Mouse (Mus musculus) forebrain, postnatal 0 days (tissue): ENCODE results near the gene Ebi3. TPM values are rescaled to one million over a fixed set of nuclear protein-coding genes. Genes with fewer than 3 reads are reported as not detected.

Experiments
- ATAC-seq: fragments of 200-750 bp; cut with Nextera tagmentation; 2 replicates; pipeline ENCODE4 v1.8.0; 2017; ENCODE audit warnings: mild to moderate bottlenecking, moderate library complexity
- DNase-seq: peaks from one replicate; pipeline ENCODE4 v3.0.0-alpha.2; 2015
- H3K27ac ChIP-seq: fragments of 300-500 bp; sonication (generic); 2 replicates; pipeline ENCODE4 v1.5.1; 2014; ENCODE audit warnings: low read depth, mild to moderate bottlenecking, antibody characterized with exemption, low read length, moderate library complexity, mixed read lengths
- H3K27me3 ChIP-seq: fragments of 300-500 bp; sonication (generic); 2 replicates; pipeline ENCODE4 v1.6.1; 2014; ENCODE audit warnings: mild to moderate bottlenecking, low read length, mixed read lengths; ENCODE audit not compliant: insufficient read depth
- H3K36me3 ChIP-seq: fragments of 300-500 bp; sonication (generic); 2 replicates; pipeline ENCODE4 v1.6.1; 2014; ENCODE audit warnings: mild to moderate bottlenecking, moderate library complexity; ENCODE audit not compliant: insufficient read depth
- H3K4me1 ChIP-seq: fragments of 300-500 bp; sonication (generic); 2 replicates; pipeline ENCODE4 v1.6.1; 2014; ENCODE audit warnings: antibody characterized with exemption; ENCODE audit not compliant: insufficient read depth
- H3K4me2 ChIP-seq: fragments of 300-500 bp; sonication (generic); 2 replicates; pipeline ENCODE4 v1.6.1; 2014; ENCODE audit warnings: low read depth, mild to moderate bottlenecking, moderate library complexity
- H3K4me3 ChIP-seq: fragments of 300-500 bp; sonication (generic); 2 replicates; pipeline ENCODE4 v1.5.1; 2014; ENCODE audit warnings: low read depth, low read length, mixed read lengths
- H3K9ac ChIP-seq: fragments of 300-500 bp; sonication (generic); 2 replicates; pipeline ENCODE4 v1.6.1; 2014; ENCODE audit warnings: mild to moderate bottlenecking
- H3K9me3 ChIP-seq: fragments of 300-500 bp; sonication (generic); 2 replicates; pipeline ENCODE4 v1.6.1; 2016; ENCODE audit warnings: low read length
- CTCF ChIP-seq: sonication (generic); IDR thresholded peaks from 2 replicates; pipeline ENCODE4 v1.5.1; 2016; ENCODE audit warnings: antibody characterized with exemption, control low read depth, low read depth
- WGBS: fragments of 180-500 bp; shearing (Covaris S2); extraction: QIAGEN DNeasy Blood & Tissue Kit; methylation state at CpG from one replicate; pipeline ENCODE4 v1.1.7; 2014; 5-methylcytosine and 5-hydroxymethylcytosine counted together
- polyA plus RNA-seq: library from polyadenylated mRNA; unstranded; fragments of >200 nt; fragmentation: Nextera tagmentation; extraction: Ambion mirVana; gene quantifications from 2 replicates; pipeline ENCODE4 v1.2.1, GENCODE M21; 2015
- total RNA-seq: library from RNA; depleted of rRNA; stranded (reverse); fragments of >200 nt; gene quantifications from 2 replicates; pipeline ENCODE4 v1.2.3, GENCODE M21; 2014

Ebi3 gene
- total and polyA plus RNA-seq, 2 experiments from 2014 or later = 2.1 to 6.4 TPM

DNA sequence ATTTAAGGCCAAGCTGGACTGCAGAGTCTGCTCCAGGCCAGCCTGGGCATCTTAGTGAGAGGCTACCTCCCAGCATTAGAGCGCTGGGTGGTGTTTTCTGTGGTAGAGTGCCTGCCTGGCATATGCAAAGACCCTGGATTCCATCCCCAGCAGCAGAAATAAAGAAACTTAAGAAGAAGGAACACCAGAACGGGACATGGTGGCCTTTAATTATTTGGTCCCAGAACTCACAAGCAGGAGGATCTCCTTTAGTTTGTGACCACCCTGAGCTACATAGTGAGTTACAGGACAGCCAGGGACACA is 6.1 kb downstream of the Ebi3 start:
- Histone ChIP-seq H3K9ac (peak overlapping the region; percentile 51), H3K4me2 (peak overlapping the region; percentile 55), H3K4me1 (peaks cover 12% of the 10 kb centered on the region), H3K4me3 (peak overlapping the region; percentile 49), H3K36me3 (peaks cover 18% of the 10 kb centered on the region), H3K9me3 (no peaks in the 10 kb centered on the region), H3K27ac (peak overlapping the region; percentile 93), H3K27me3 (no peaks in the 10 kb centered on the region)
- 34% methylated on average over 2 of the region's 2 CpGs for WGBS
- ATAC-seq (no peak), DNase-seq (no peak)
- no peak for TF ChIP-seq CTCF

DNA sequence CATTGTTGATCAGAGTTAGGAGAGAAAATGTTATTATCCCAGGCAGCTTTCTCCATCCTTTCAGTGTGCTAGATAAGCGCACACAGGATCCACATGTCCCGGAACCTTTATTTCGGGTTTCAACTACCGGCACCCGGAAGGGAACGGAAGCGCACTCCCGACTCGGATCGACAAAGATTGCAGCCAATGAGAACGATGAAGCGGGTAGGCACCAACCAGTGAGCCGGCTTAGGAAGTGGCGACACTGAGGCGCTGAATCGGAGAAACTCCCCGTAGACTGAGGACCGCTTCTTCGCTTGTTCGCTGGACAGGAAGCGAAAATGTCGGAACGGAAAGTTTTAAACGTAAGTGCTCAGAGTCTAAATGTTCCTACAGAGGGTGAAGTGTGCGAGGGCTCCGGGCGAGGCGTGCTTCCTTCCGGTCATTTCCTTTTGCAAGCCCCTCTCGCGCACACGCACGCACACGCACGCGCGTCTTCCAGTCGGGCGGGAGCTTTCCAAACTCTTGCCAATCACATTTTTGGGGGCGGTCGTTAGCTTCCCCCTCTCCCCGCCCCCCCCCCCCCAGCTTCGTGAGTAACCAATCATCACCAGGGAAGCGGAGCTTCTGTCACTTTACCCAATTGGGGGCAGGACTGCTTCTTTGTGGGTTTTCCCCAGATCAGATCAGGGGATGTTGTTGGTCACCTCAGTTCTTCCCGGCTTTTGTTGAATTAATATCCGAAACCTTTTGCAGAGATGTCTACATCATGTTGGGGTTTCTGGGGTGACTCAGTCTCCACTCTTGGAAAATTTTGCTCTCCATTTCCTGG is 6.7 kb downstream of the Ebi3 start, which contains the start of gene Yju2:
Gene Yju2 (plus strand): TSS at position 182 of the 811 bp plus-strand sequence.
- Histone ChIP-seq H3K4me1 (peaks cover 12% of the 10 kb centered on the region), H3K4me3 (peak within 1 kb of the TSS; percentile 49), H3K9ac (peak within 1 kb of the TSS; percentile 51), H3K27me3 (no peaks in the 10 kb centered on the region), H3K4me2 (peak within 1 kb of the TSS; percentile 55), H3K27ac (peak within 1 kb of the TSS; percentile 93), H3K36me3 (peaks cover 23% of the 10 kb centered on the region), H3K9me3 (no peaks in the 10 kb centered on the region)
- 1% methylated on average over 46 of the region's 46 CpGs for WGBS
- ATAC-seq (peak; percentile 96), DNase-seq (peak; percentile 99)
- TF ChIP-seq CTCF = no peak

DNA sequence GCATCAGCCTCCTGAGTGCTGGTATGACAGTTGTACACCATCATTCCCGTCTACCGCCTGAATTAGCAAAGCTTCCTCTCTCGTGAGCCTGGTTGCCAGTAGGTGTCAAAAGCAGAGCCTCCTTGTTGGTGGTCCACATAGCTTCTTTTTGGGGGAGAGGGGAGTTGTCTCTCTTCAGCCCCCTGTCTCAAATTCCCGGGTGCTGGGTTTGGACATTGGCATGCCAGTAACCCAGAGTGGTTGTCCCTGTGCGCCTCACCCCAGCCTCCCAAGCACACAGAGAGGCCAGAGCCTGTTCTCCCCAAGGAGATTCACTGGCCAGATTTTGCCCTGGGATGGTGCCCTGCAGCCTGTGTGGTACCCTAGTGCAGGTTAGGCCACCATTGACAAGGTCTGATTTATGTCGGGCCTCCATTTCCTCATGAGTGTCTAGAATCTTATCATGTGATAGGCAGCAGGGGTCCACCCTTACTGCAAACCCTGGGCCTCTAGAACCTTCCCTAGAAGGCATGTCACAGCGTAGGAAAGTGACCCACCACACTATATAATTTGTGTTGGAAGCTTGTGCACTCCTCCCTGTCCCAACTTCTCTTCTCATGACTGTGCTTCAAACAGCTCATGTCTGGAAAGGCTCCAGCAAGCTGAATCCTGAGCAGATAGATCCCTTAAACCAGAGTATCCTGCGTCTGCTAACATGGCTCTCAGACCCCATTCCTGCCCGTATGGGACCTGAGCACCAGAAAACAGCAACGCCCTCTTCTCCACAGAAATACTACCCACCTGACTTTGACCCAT is 7.7 kb downstream of the Ebi3 start:
- Histone ChIP-seq H3K4me3 (peak overlapping the region; percentile 49), H3K36me3 (peaks cover 32% of the 10 kb centered on the region), H3K4me1 (peaks cover 12% of the 10 kb centered on the region), H3K4me2 (peak overlapping the region; percentile 54), H3K27ac (peak overlapping the region; percentile 93; the same call in 1 of the 2 replicates), H3K27me3 (no peaks in the 10 kb centered on the region), H3K9me3 (no peaks in the 10 kb centered on the region), H3K9ac (0 out of 2 replicates have a peak overlapping the region, but pooled peaks have one; percentile 47)
- ATAC-seq (no peak), DNase-seq (no peak)
- WGBS = 74% methylated on average over 10 of the region's 10 CpGs
- TF ChIP-seq CTCF = no peak

DNA sequence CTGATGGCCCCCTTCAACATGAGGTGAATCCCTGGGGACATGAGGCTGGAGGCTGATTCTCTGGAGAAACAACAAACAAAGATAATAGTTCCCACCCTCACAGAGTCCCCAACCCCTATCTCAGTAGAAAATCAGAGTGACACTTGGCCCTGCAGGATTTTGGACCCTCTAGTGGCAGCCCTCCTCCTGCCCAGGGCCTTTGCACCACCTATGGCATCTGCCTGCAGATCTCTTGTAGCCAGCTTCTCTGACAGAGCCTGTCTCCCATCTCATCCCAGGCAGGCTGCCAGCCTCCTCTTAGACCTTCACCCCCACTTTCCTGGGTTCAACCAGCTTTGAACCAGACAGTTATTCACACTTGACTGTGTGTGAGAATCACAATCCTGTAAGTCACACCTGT is 8.4 kb downstream of the Ebi3 start:
- no peak overlapping the region for H3K4me2 ChIP-seq
- no peak overlapping the region for H3K27ac ChIP-seq
- no peak for DNase-seq
- H3K9me3 ChIP-seq = no peaks in the 10 kb centered on the region
- no peak overlapping the region for H3K4me3 ChIP-seq
- peaks cover 35% of the 10 kb centered on the region for H3K36me3 ChIP-seq
- no peak for TF ChIP-seq CTCF
- H3K27me3 ChIP-seq = no peaks in the 10 kb centered on the region
- H3K4me1 ChIP-seq = peaks cover 12% of the 10 kb centered on the region
- H3K9ac ChIP-seq = no peak overlapping the region
- no peak for ATAC-seq

DNA sequence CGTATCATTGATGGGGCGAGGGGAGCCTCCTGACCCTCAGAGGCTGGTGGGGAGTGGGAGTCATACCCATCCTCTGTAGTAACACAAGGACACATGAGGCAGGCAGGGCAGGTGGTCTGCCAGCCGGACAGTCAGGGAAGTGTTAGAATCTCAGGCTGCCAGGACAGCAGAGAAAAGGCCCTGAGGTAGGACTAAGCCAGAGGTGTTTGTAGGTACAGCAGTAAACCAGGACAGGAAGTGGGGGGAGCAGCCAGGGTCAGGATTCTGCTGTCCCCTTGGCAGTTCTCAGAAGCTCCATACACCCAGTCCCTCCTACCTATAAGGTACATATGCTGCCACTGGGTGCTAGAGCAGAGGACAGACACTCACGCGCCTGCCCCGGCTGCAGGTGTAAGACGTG is 9.2 kb downstream of the Ebi3 start:
- no peak overlapping the region for H3K4me2 ChIP-seq
- H3K27me3 ChIP-seq = no peaks in the 10 kb centered on the region
- H3K36me3 ChIP-seq = peaks cover 43% of the 10 kb centered on the region
- H3K4me1 ChIP-seq = peaks cover 9% of the 10 kb centered on the region
- no peak overlapping the region for H3K27ac ChIP-seq
- H3K9me3 ChIP-seq = no peaks in the 10 kb centered on the region
- no peak for ATAC-seq
- WGBS = 97% methylated on average over 7 of the region's 7 CpGs
- no peak for DNase-seq
- H3K4me3 ChIP-seq = no peak overlapping the region
- TF ChIP-seq CTCF = no peak
- H3K9ac ChIP-seq = no peak overlapping the region

DNA sequence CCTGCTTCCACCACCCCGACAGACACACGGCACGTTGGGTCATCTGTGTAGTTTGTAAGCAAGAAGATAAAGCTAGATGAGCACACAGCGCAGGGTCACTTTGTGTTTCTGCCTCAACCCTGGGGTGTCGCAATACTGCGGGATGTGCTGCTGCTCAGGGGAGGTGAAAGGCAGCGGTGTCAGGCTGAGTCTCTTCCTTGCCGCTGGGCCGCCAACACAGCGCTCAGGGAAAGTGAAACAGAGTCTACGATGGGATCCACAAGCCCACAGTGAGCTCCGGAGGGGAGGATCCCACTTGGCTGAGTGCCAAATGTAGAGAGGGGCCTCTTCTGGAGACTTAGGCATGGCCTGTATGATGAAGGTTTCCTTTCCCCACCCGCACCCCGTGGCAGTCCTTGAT is 10.7 kb downstream of the Ebi3 start:
- no peaks in the 10 kb centered on the region for H3K9me3 ChIP-seq
- H3K4me2 ChIP-seq = no peak overlapping the region
- peaks cover 5% of the 10 kb centered on the region; the same call in 1 of the 2 replicates for H3K4me1 ChIP-seq
- 79% methylated on average over 14 of the region's 14 CpGs for WGBS
- no peak overlapping the region for H3K4me3 ChIP-seq
- no peak overlapping the region for H3K27ac ChIP-seq
- DNase-seq (no peak), ATAC-seq (no peak)
- H3K27me3 ChIP-seq = no peaks in the 10 kb centered on the region
- peaks cover 55% of the 10 kb centered on the region for H3K36me3 ChIP-seq
- no peak overlapping the region for H3K9ac ChIP-seq
- TF ChIP-seq CTCF = no peak

DNA sequence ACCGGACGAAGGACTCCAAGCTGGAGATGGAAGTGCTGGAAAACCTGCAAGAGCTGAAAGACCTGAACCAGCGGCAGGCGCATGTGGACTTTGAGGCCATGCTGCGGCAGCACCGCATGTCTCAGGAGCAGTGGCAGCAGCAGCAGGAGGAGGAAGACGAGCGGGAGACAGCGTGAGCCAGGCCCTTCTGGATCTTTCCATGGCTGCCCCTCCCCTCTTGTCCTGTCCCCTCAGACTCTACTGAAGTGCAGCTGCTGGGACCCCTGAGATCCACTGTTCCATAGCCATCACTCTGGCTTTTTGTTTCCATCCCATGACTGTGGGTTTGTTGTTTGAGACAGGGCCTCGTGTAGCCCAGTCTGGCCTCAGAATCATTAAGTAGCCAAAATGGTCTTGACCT is 12.1 kb downstream of the Ebi3 start:
- H3K9ac ChIP-seq = no peak overlapping the region
- H3K9me3 ChIP-seq = no peaks in the 10 kb centered on the region
- ATAC-seq (no peak), DNase-seq (no peak)
- H3K4me3 ChIP-seq = no peak overlapping the region
- H3K27ac ChIP-seq = no peak overlapping the region
- peaks cover under 1% of the 10 kb centered on the region; the same call in 1 of the 2 replicates for H3K4me1 ChIP-seq
- no peaks in the 10 kb centered on the region for H3K27me3 ChIP-seq
- peaks cover 55% of the 10 kb centered on the region for H3K36me3 ChIP-seq
- no peak for TF ChIP-seq CTCF
- H3K4me2 ChIP-seq = no peak overlapping the region
- 94% methylated on average over 10 of the region's 10 CpGs for WGBS
